Mouse (Mus musculus) embryonic facial prominence, embryonic 13.5 days (tissue): ENCODE results near the gene Notch4. TPM values are rescaled to one million over a fixed set of nuclear protein-coding genes. Genes with fewer than 3 reads are reported as not detected.
A peak's percentile ranks its signal among the peaks of the same experiment; 100 is the strongest.

Experiments used
- ATAC-seq: fragments of 200-750 bp; cut with Nextera tagmentation; 2 replicates; pipeline ENCODE4 v1.8.0; 2017; ENCODE audit warnings: low read depth; ENCODE audit not compliant: insufficient number of reproducible peaks, insufficient read depth, low FRiP score, low TSS enrichment
- H3K27ac ChIP-seq: fragments of 300-500 bp; sonication (generic); 2 replicates; pipeline ENCODE4 v1.5.1; 2015; ENCODE audit warnings: moderate library complexity, mild to moderate bottlenecking, inconsistent platforms
- H3K27me3 ChIP-seq: fragments of 300-500 bp; sonication (generic); 2 replicates; pipeline ENCODE4 v1.6.1; 2015; ENCODE audit warnings: mild to moderate bottlenecking, inconsistent platforms
- H3K36me3 ChIP-seq: fragments of 300-500 bp; sonication (generic); 2 replicates; pipeline ENCODE4 v1.6.1; 2015; ENCODE audit warnings: mild to moderate bottlenecking, inconsistent platforms
- H3K4me1 ChIP-seq: fragments of 300-500 bp; sonication (generic); 2 replicates; pipeline ENCODE4 v1.6.1; 2015; ENCODE audit warnings: inconsistent platforms
- H3K4me2 ChIP-seq: fragments of 300-500 bp; sonication (generic); 2 replicates; pipeline ENCODE4 v1.6.1; 2015; ENCODE audit warnings: moderate library complexity, mild to moderate bottlenecking, inconsistent platforms
- H3K4me3 ChIP-seq: fragments of 300-500 bp; sonication (generic); 2 replicates; pipeline ENCODE4 v1.5.1; 2015; ENCODE audit warnings: mild to moderate bottlenecking, inconsistent platforms
- H3K9ac ChIP-seq: fragments of 300-500 bp; sonication (generic); 2 replicates; pipeline ENCODE4 v1.6.1; 2015; ENCODE audit warnings: mild to moderate bottlenecking, inconsistent platforms
- H3K9me3 ChIP-seq: fragments of 300-500 bp; sonication (generic); 2 replicates; pipeline ENCODE4 v1.6.1; 2016; ENCODE audit warnings: inconsistent platforms
- WGBS: fragments of 180-500 bp; shearing (Covaris S2); methylation state at CpG from one replicate; pipeline ENCODE4 v1.1.7; 2015; ENCODE audit warnings: mixed read lengths; 5-methylcytosine and 5-hydroxymethylcytosine counted together
- polyA plus RNA-seq: library from polyadenylated mRNA; unstranded; fragments of >200 nt; fragmentation: Nextera tagmentation; extraction: Ambion mirVana; gene quantifications from 2 replicates; pipeline ENCODE4 v1.2.1, GENCODE M21; 2015

Gene Notch4
- polyA plus RNA-seq, 1 experiment from 2014 or later, result 4.4 TPM

DNA sequence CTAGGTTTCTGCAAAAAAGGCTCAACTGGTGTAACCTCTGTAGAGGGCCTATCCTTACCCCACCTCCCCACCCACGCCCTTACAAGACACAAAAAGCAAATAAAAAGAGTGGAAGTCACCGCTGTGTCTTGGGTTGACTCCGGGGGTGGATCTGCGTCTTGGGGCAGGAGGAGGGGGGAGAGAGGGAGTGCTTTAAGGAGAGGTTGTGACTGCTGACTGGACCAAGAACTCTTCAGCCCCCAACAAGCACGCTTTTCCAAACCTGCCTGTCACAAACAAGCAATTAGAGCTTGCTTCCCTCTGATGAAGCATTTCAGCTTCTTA, 64.5 kb downstream of the Notch4 start:
- WGBS, result 24% methylated on average over 5 of the region's 5 CpGs

DNA sequence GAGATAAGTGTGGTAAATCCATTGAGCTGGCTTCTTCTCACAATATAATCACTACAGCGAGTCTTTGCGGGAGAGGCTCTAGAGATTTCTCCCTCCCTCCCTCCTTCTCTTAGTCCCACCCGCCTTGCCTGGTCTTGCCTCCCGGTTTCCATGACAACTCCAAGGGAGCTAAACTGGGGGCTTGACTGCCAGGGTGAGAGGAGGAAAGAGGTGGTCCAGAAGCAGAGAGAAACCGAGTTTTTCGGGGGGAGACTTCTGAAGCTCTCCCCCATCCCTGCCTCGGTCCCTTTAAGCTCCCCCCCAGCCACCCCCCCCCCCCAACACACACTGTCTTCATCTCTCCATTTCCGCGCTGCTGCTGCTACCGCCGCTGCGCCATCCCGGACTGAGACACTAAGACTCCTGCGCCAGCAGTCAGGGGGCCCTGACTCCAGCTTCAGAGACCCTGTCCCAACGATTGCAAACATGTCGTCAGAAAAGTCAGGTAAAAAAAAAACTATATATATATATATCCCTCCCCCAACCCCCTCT, 65.2 kb downstream of the Notch4 start, which contains the start of gene Prrt1:
Prrt1 (plus strand) TSS at position 313 of the 531 bp plus-strand sequence.
- peak within 1 kb of the TSS; percentile 82 for H3K4me3 ChIP-seq
- 2% methylated on average over 16 of the region's 16 CpGs for WGBS
- H3K27me3 ChIP-seq, result peaks cover 47% of the 10 kb centered on the region
- peak within 1 kb of the TSS; percentile 97 for H3K27ac ChIP-seq
- H3K36me3 ChIP-seq, result peaks cover 6% of the 10 kb centered on the region; the same call in 1 of the 2 replicates
- peak within 1 kb of the TSS; percentile 83 for H3K9ac ChIP-seq
- H3K4me2 ChIP-seq, result peak within 1 kb of the TSS; percentile 91
- no peaks in the 10 kb centered on the region for H3K9me3 ChIP-seq
- peaks cover 61% of the 10 kb centered on the region for H3K4me1 ChIP-seq
- ATAC-seq, result no peak

More for the DNA sequence above, 64.5 kb downstream of the Notch4 start:
- Histone ChIP-seq H3K4me1 (peaks cover 61% of the 10 kb centered on the region), H3K4me2 (peak overlapping the region; percentile 91), H3K9ac (peak overlapping the region; percentile 83), H3K27me3 (peaks cover 43% of the 10 kb centered on the region), H3K4me3 (peak overlapping the region; percentile 82), H3K27ac (peak overlapping the region; percentile 97), H3K9me3 (no peaks in the 10 kb centered on the region), H3K36me3 (peaks cover 13% of the 10 kb centered on the region)
- ATAC-seq, result no peak

- WGBS, result 12% methylated on average over 12 of the region's 12 CpGs
- Histone ChIP-seq H3K36me3 (peaks cover 5% of the 10 kb centered on the region; the same call in 1 of the 2 replicates), H3K4me2 (peak overlapping the region; percentile 91), H3K27ac (no peak overlapping the region), H3K4me3 (peak overlapping the region; percentile 82), H3K9me3 (no peaks in the 10 kb centered on the region), H3K9ac (peak overlapping the region; percentile 83; the same call in 1 of the 2 replicates), H3K4me1 (peaks cover 61% of the 10 kb centered on the region), H3K27me3 (peaks cover 47% of the 10 kb centered on the region)
- no peak for ATAC-seq
Observed at GRCm38 (mm10) chr17:34629796-34630603, 65.9 kb downstream of the Notch4 start.

- H3K9me3 ChIP-seq, result no peaks in the 10 kb centered on the region
- H3K36me3 ChIP-seq, result no peaks in the 10 kb centered on the region
- peaks cover 60% of the 10 kb centered on the region for H3K4me1 ChIP-seq
- no peak for ATAC-seq
- peak overlapping the region; percentile 46 for H3K4me3 ChIP-seq
- 2% methylated on average over 48 of the region's 48 CpGs for WGBS
- no peak overlapping the region for H3K27ac ChIP-seq
- H3K27me3 ChIP-seq, result peaks cover 49% of the 10 kb centered on the region
- H3K4me2 ChIP-seq, result peak overlapping the region; percentile 91
- 0 out of 2 replicates have a peak overlapping the region, but pooled peaks have one; percentile 27 for H3K9ac ChIP-seq
Observed at GRCm38 (mm10) chr17:34630761-34631301, 66.8 kb downstream of the Notch4 start.

DNA sequence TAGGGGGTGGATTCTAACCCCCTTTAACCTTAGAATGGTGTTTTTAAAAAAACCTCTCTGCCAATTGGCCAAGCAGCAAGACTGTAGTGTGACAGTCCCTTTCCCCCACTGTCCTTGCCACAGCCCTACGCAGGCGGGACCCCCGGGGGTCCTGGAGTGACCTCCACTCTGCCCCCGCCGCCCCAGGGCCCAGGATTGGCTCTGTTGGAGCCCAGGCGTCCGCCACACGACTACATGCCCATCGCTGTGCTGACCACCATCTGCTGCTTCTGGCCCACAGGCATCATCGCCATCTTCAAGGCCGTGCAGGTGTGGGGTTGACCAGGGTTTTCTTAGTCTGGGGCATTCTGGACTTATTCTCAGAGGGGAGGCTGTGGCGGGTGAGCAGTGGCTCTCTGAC, 67.6 kb downstream of the Notch4 start:
- WGBS, result 6% methylated on average over 12 of the region's 12 CpGs
- H3K36me3 ChIP-seq, result no peaks in the 10 kb centered on the region
- ATAC-seq, result no peak
- H3K9ac ChIP-seq, result peak overlapping the region; percentile 67
- H3K27ac ChIP-seq, result no peak overlapping the region
- peaks cover 49% of the 10 kb centered on the region for H3K27me3 ChIP-seq
- no peaks in the 10 kb centered on the region for H3K9me3 ChIP-seq
- peak overlapping the region; percentile 91 for H3K4me2 ChIP-seq
- H3K4me3 ChIP-seq, result peak overlapping the region; percentile 46
- H3K4me1 ChIP-seq, result peaks cover 52% of the 10 kb centered on the region

GRCm38 (mm10) chr17:34632261-34632691, 68.2 kb downstream of the Notch4 start:
- peaks cover 49% of the 10 kb centered on the region for H3K27me3 ChIP-seq

DNA sequence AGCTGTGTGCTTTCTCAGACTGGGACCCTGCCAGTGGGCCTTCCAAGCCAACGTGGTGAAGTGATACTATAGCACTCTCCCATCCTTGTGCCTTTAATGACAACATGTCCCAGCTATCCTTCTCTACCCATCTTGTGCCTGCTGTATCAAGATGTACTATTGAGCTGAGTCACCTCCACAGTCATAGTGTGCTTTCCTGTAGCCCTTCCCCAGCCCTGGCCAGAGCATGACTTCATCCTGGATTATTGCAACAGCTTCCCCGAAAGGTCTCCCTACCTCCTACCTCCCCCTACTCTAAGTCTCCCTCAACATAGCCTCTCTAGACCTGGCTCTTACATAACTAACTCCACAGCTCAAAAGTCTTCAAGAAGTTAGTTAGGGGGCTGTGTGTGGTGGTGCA, 71.6 kb downstream of the Notch4 start:
- Histone ChIP-seq H3K36me3 (no peaks in the 10 kb centered on the region), H3K9me3 (no peaks in the 10 kb centered on the region), H3K27ac (no peak overlapping the region), H3K27me3 (peaks cover 35% of the 10 kb centered on the region), H3K9ac (no peak overlapping the region), H3K4me2 (no peak overlapping the region), H3K4me1 (peaks cover 23% of the 10 kb centered on the region), H3K4me3 (no peak overlapping the region)
- ATAC-seq, result no peak
- 68% methylated on average over 2 of the region's 2 CpGs for WGBS

More at GRCm38 (mm10) chr17:34632261-34632691, 68.2 kb downstream of the Notch4 start:
- 0 out of 2 replicates have a peak overlapping the region, but pooled peaks have one; percentile 22 for H3K27ac ChIP-seq
- H3K4me1 ChIP-seq, result peaks cover 51% of the 10 kb centered on the region
- no peaks in the 10 kb centered on the region for H3K9me3 ChIP-seq
- H3K4me2 ChIP-seq, result peak overlapping the region; percentile 91
- peak overlapping the region; percentile 67 for H3K9ac ChIP-seq
- WGBS, result 1% methylated on average over 26 of the region's 26 CpGs
- H3K36me3 ChIP-seq, result no peaks in the 10 kb centered on the region
- peak; percentile 52 for ATAC-seq
- peak overlapping the region; percentile 46 for H3K4me3 ChIP-seq

DNA sequence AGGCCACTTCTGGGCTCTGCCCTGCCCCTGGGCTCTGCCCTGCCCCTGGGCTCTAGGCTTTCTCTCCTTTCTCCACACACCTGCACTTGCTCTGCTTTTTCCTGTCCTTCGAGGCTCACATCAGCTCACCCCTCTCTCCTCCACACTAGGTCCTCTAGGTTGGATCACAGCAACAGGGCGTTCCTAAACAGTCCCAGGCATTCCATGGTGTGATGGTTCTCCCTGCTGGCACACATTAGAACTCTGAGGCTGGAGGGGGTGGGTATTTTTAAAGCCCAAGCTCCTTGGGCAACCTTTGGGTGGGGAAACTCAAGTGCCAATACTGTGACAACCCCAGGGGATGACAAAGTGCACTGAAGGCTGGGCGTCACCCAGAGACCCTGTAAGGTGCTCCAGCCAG, 73.4 kb downstream of the Notch4 start:
- Histone ChIP-seq H3K4me1 (peaks cover 18% of the 10 kb centered on the region), H3K27ac (peak overlapping the region; percentile 28; the same call in 1 of the 2 replicates), H3K9me3 (no peaks in the 10 kb centered on the region), H3K4me3 (no peak overlapping the region), H3K4me2 (no peak overlapping the region), H3K36me3 (no peaks in the 10 kb centered on the region), H3K27me3 (peaks cover 17% of the 10 kb centered on the region), H3K9ac (0 out of 2 replicates have a peak overlapping the region, but pooled peaks have one; percentile 32)
- ATAC-seq, result no peak
- 55% methylated on average over 3 of the region's 3 CpGs for WGBS

Other genes with a start within 250 kb of the Notch4 start
- gene H2-Eb2, start 238.6 kb upstream of the Notch4 start, polyA plus RNA-seq, result not detected in 2 replicates
- gene Btnl2, start 209.4 kb upstream of the Notch4 start, polyA plus RNA-seq, result 0.13 and 0.17 TPM in 2 replicates
- 0.21 TPM in 1 of 2 replicates, not detected in the other for gene Btnl1, start 187.1 kb upstream of the Notch4 start, polyA plus RNA-seq
- gene BC051142, start 165.4 kb upstream of the Notch4 start, polyA plus RNA-seq, result 0.52 and 0.96 TPM in 2 replicates
- gene Btnl4, start 87.0 kb upstream of the Notch4 start, polyA plus RNA-seq, result not detected in 2 replicates
- 0.54 TPM in 1 of 2 replicates, not detected in the other for gene Btnl6, start 46.9 kb upstream of the Notch4 start, polyA plus RNA-seq
- gene Gpsm3, start 25.5 kb downstream of the Notch4 start, polyA plus RNA-seq, result 5.3 and 6.0 TPM in 2 replicates
- 14.8 and 19.2 TPM in 2 replicates for gene Pbx2, start 27.0 kb downstream of the Notch4 start, polyA plus RNA-seq
- 3.6 and 4.2 TPM in 2 replicates for gene Ager, start 33.6 kb downstream of the Notch4 start, polyA plus RNA-seq
- gene Rnf5, start 39.4 kb downstream of the Notch4 start, polyA plus RNA-seq, result 130 and 132 TPM in 2 replicates
- gene Agpat1, start 40.0 kb downstream of the Notch4 start, polyA plus RNA-seq, result 50.7 and 57.5 TPM in 2 replicates
- 7.5 and 10.2 TPM in 2 replicates for gene Egfl8, start 51.7 kb downstream of the Notch4 start, polyA plus RNA-seq
- gene Ppt2, start 64.2 kb downstream of the Notch4 start, polyA plus RNA-seq, result 21.6 and 22.2 TPM in 2 replicates
- 0.55 and 0.78 TPM in 2 replicates for gene Prrt1, start 65.3 kb downstream of the Notch4 start, polyA plus RNA-seq
- 15.0 and 18.0 TPM in 2 replicates for gene Fkbpl, start 80.5 kb downstream of the Notch4 start, polyA plus RNA-seq
- 97.8 and 106 TPM in 2 replicates for gene Atf6b, start 82.9 kb downstream of the Notch4 start, polyA plus RNA-seq
- 0.03 and 0.04 TPM in 2 replicates for gene Tnxb, start 106.3 kb downstream of the Notch4 start, polyA plus RNA-seq
- 0.34 TPM in 1 of 2 replicates, not detected in the other for gene C4b, start 179.6 kb downstream of the Notch4 start, polyA plus RNA-seq
- not detected in 2 replicates for gene Cyp21a1, start 240.3 kb downstream of the Notch4 start, polyA plus RNA-seq